Mouse (Mus musculus) hindbrain, embryonic 16.5 days (tissue): ENCODE measurements around the gene Gm21958. TPM values are rescaled to one million over a fixed set of nuclear protein-coding genes. Genes with fewer than 3 reads are reported as not detected.

Experiments used
- ATAC-seq: fragments of 200-750 bp; cut with Nextera tagmentation; 2 replicates; pipeline ENCODE4 v1.8.0; 2017; ENCODE audit warnings: moderate TSS enrichment, moderate library complexity
- H3K27ac ChIP-seq: fragments of 300-500 bp; sonication (generic); 2 replicates; pipeline ENCODE4 v1.5.1; 2014; ENCODE audit warnings: low read depth, mild to moderate bottlenecking, control low read depth, low read length, moderate library complexity
- H3K27me3 ChIP-seq: fragments of 300-500 bp; sonication (generic); replicated peaks from 2 replicates; pipeline ENCODE4 v1.6.1; 2014; ENCODE audit warnings: low read length; ENCODE audit not compliant: control insufficient read depth, insufficient read depth
- H3K36me3 ChIP-seq: fragments of 300-500 bp; sonication (generic); 2 replicates; pipeline ENCODE4 v1.6.1; 2014; ENCODE audit warnings: mild to moderate bottlenecking, low read length, moderate library complexity, mixed read lengths; ENCODE audit not compliant: control insufficient read depth, insufficient read depth
- H3K4me1 ChIP-seq: fragments of 300-500 bp; sonication (generic); 2 replicates; pipeline ENCODE4 v1.6.1; 2014; ENCODE audit warnings: low read depth, low read length; ENCODE audit not compliant: control insufficient read depth, insufficient read depth
- H3K4me2 ChIP-seq: fragments of 300-500 bp; sonication (generic); 2 replicates; pipeline ENCODE4 v1.6.1; 2014; ENCODE audit warnings: mild to moderate bottlenecking, low read length, control low read depth, moderate library complexity
- H3K4me3 ChIP-seq: fragments of 300-500 bp; sonication (generic); 2 replicates; pipeline ENCODE4 v1.5.1; 2014; ENCODE audit warnings: mild to moderate bottlenecking, low read length, control low read depth, moderate library complexity
- H3K9ac ChIP-seq: fragments of 300-500 bp; sonication (generic); 2 replicates; pipeline ENCODE4 v1.6.1; 2014; ENCODE audit warnings: low read depth, mild to moderate bottlenecking, control low read depth, low read length, moderate library complexity
- H3K9me3 ChIP-seq: fragments of 300-500 bp; sonication (generic); 2 replicates; pipeline ENCODE4 v1.6.1; 2014; ENCODE audit warnings: mild to moderate bottlenecking, low read length, moderate library complexity; ENCODE audit not compliant: control insufficient read depth
- WGBS: fragments of 180-500 bp; shearing (Covaris S2); extraction: QIAGEN DNeasy Blood & Tissue Kit; methylation state at CpG from one replicate; pipeline ENCODE4 v1.1.7; 2014; 5-methylcytosine and 5-hydroxymethylcytosine counted together
- polyA plus RNA-seq: library from polyadenylated mRNA; unstranded; fragments of >200 nt; fragmentation: Nextera tagmentation; extraction: Ambion mirVana; gene quantifications from 2 replicates; pipeline ENCODE4 v1.2.1, GENCODE M21; 2015

Gm21958 gene
- polyA plus RNA-seq, 1 experiment from 2014 or later, result 0.43 TPM

- no peak overlapping the region for H3K4me2 ChIP-seq
- H3K9ac ChIP-seq, result no peak overlapping the region
- H3K4me3 ChIP-seq, result no peak overlapping the region
- no peaks in the 10 kb centered on the region for H3K9me3 ChIP-seq
- no peak overlapping the region for H3K27ac ChIP-seq
- no peaks in the 10 kb centered on the region for H3K27me3 ChIP-seq
- ATAC-seq, result no peak
- peaks cover 57% of the 10 kb centered on the region for H3K36me3 ChIP-seq
- WGBS, result 96% methylated on average over 11 of the region's 11 CpGs
- no peaks in the 10 kb centered on the region for H3K4me1 ChIP-seq
These were observed 27.8 kb upstream of the Gm21958 start for GRCm38 (mm10) chr3:54741965-54742364.

GRCm38 (mm10) chr3:54737317-54737716, 23.2 kb upstream of the Gm21958 start:
- Histone ChIP-seq H3K27me3 (no peaks in the 10 kb centered on the region), H3K27ac (no peak overlapping the region), H3K36me3 (peaks cover 17% of the 10 kb centered on the region), H3K9ac (no peak overlapping the region), H3K4me2 (no peak overlapping the region), H3K9me3 (no peaks in the 10 kb centered on the region), H3K4me3 (no peak overlapping the region), H3K4me1 (peaks cover 8% of the 10 kb centered on the region)
- no peak for ATAC-seq
- WGBS, result 97% methylated on average over 8 of the region's 8 CpGs

- ATAC-seq, result no peak
- Histone ChIP-seq H3K27me3 (no peaks in the 10 kb centered on the region), H3K9ac (peak overlapping the region; percentile 96), H3K4me2 (peak overlapping the region; percentile 61), H3K9me3 (no peaks in the 10 kb centered on the region), H3K4me1 (peaks cover 8% of the 10 kb centered on the region), H3K36me3 (peaks cover 11% of the 10 kb centered on the region), H3K4me3 (peak overlapping the region; percentile 80), H3K27ac (peak overlapping the region; percentile 99)
- 58% methylated on average over 18 of the region's 18 CpGs for WGBS
These were observed 22.2 kb upstream of the Gm21958 start for GRCm38 (mm10) chr3:54736101-54736927.

- peak within 1 kb of the TSS; percentile 80 for H3K4me3 ChIP-seq
- ATAC-seq, result peak; percentile 93
- peak within 1 kb of the TSS; percentile 96 for H3K9ac ChIP-seq
- H3K4me2 ChIP-seq, result peak within 1 kb of the TSS; percentile 61
- peaks cover 12% of the 10 kb centered on the region for H3K36me3 ChIP-seq
- H3K9me3 ChIP-seq, result no peaks in the 10 kb centered on the region
- under 1% methylated on average over 40 of the region's 65 CpGs for WGBS
- H3K27me3 ChIP-seq, result no peaks in the 10 kb centered on the region
- H3K27ac ChIP-seq, result peak within 1 kb of the TSS; percentile 99
- peaks cover 8% of the 10 kb centered on the region for H3K4me1 ChIP-seq
These were observed 21.3 kb upstream of the Gm21958 start, which contains the start of the genes Exosc8 and Alg5 for GRCm38 (mm10) chr3:54735247-54736046. Gene Exosc8, minus strand, starts transcription at chr3:54735393. Gene Alg5, plus strand, starts transcription at chr3:54735539.

- Histone ChIP-seq H3K27me3 (no peaks in the 10 kb centered on the region), H3K4me1 (peaks cover 8% of the 10 kb centered on the region), H3K9ac (peak overlapping the region; percentile 96), H3K9me3 (no peaks in the 10 kb centered on the region), H3K36me3 (peaks cover 20% of the 10 kb centered on the region), H3K4me3 (peak overlapping the region; percentile 80), H3K4me2 (peak overlapping the region; percentile 61), H3K27ac (peak overlapping the region; percentile 99)
- peak; percentile 96 for ATAC-seq
- under 1% methylated on average over 71 of the region's 84 CpGs for WGBS
These were observed 20.5 kb upstream of the Gm21958 start for GRCm38 (mm10) chr3:54734411-54735246.

- Histone ChIP-seq H3K9ac (no peak overlapping the region), H3K27me3 (no peaks in the 10 kb centered on the region), H3K27ac (no peak overlapping the region), H3K9me3 (no peaks in the 10 kb centered on the region), H3K4me2 (no peak overlapping the region), H3K4me1 (peaks cover 8% of the 10 kb centered on the region), H3K36me3 (peaks cover 25% of the 10 kb centered on the region), H3K4me3 (no peak overlapping the region)
- 96% methylated on average over 4 of the region's 4 CpGs for WGBS
- no peak for ATAC-seq
These were observed 18.2 kb upstream of the Gm21958 start for GRCm38 (mm10) chr3:54732371-54732770.

GRCm38 (mm10) chr3:54731626-54732150, 17.5 kb upstream of the Gm21958 start:
- Histone ChIP-seq H3K4me2 (no peak overlapping the region), H3K9ac (no peak overlapping the region), H3K4me3 (no peak overlapping the region), H3K27ac (no peak overlapping the region), H3K4me1 (peaks cover 8% of the 10 kb centered on the region), H3K9me3 (no peaks in the 10 kb centered on the region), H3K36me3 (peaks cover 25% of the 10 kb centered on the region), H3K27me3 (no peaks in the 10 kb centered on the region)
- ATAC-seq, result no peak
- WGBS, result 95% methylated on average over 8 of the region's 8 CpGs

GRCm38 (mm10) chr3:54728100-54728499, 13.9 kb upstream of the Gm21958 start:
- Histone ChIP-seq H3K27ac (no peak overlapping the region), H3K4me1 (no peaks in the 10 kb centered on the region), H3K9ac (no peak overlapping the region), H3K4me2 (no peak overlapping the region), H3K4me3 (no peak overlapping the region), H3K36me3 (peaks cover 27% of the 10 kb centered on the region), H3K9me3 (no peaks in the 10 kb centered on the region), H3K27me3 (no peaks in the 10 kb centered on the region)
- 94% methylated on average over 6 of the region's 6 CpGs for WGBS
- no peak for ATAC-seq
